Mouse (Mus musculus) small intestine, adult 2 months (tissue): ENCODE measurements around the gene C77080.
A peak's percentile ranks its signal among the peaks of the same experiment; 100 is the strongest.

ENCODE experiments used
- CTCF ChIP-seq: fragments of 200-500 bp; IDR thresholded peaks from 2 replicates; pipeline ENCODE4 v1.5.1; 2012; ENCODE audit warnings: low read depth, mild to moderate bottlenecking, control low read depth, inconsistent platforms, low read length, moderate library complexity, mixed read lengths; ENCODE audit not compliant: insufficient replicate concordance, insufficient read length; ENCODE audit errors: extremely low read depth
- POLR2A ChIP-seq: fragments of 200-500 bp; IDR thresholded peaks from 2 replicates; pipeline ENCODE4 v1.6.1; 2012; ENCODE audit warnings: low read depth, mild to moderate bottlenecking, control low read depth, inconsistent platforms, low read length, moderate library complexity

- TF ChIP-seq CTCF, result no peak
- TF ChIP-seq POLR2A, result peak; percentile 36; the same call in 1 of the 2 replicates
Measured at GRCm38 (mm10) chr4:129234488-129234887, 26.7 kb downstream of the C77080 start.
